Mouse (Mus musculus) forebrain, postnatal 0 days (tissue): ENCODE results near the gene Ctsf. TPM values are rescaled to one million over a fixed set of nuclear protein-coding genes. Genes with fewer than 3 reads are reported as not detected.

Experiments
- ATAC-seq: fragments of 200-750 bp; cut with Nextera tagmentation; 2 replicates; pipeline ENCODE4 v1.8.0; 2017; ENCODE audit warnings: mild to moderate bottlenecking, moderate library complexity
- DNase-seq: peaks from one replicate; pipeline ENCODE4 v3.0.0-alpha.2; 2015
- H3K27ac ChIP-seq: fragments of 300-500 bp; sonication (generic); 2 replicates; pipeline ENCODE4 v1.5.1; 2014; ENCODE audit warnings: low read depth, mild to moderate bottlenecking, antibody characterized with exemption, low read length, moderate library complexity, mixed read lengths
- H3K27me3 ChIP-seq: fragments of 300-500 bp; sonication (generic); 2 replicates; pipeline ENCODE4 v1.6.1; 2014; ENCODE audit warnings: mild to moderate bottlenecking, low read length, mixed read lengths; ENCODE audit not compliant: insufficient read depth
- H3K36me3 ChIP-seq: fragments of 300-500 bp; sonication (generic); 2 replicates; pipeline ENCODE4 v1.6.1; 2014; ENCODE audit warnings: mild to moderate bottlenecking, moderate library complexity; ENCODE audit not compliant: insufficient read depth
- H3K4me1 ChIP-seq: fragments of 300-500 bp; sonication (generic); 2 replicates; pipeline ENCODE4 v1.6.1; 2014; ENCODE audit warnings: antibody characterized with exemption; ENCODE audit not compliant: insufficient read depth
- H3K4me2 ChIP-seq: fragments of 300-500 bp; sonication (generic); 2 replicates; pipeline ENCODE4 v1.6.1; 2014; ENCODE audit warnings: low read depth, mild to moderate bottlenecking, moderate library complexity
- H3K4me3 ChIP-seq: fragments of 300-500 bp; sonication (generic); 2 replicates; pipeline ENCODE4 v1.5.1; 2014; ENCODE audit warnings: low read depth, low read length, mixed read lengths
- H3K9ac ChIP-seq: fragments of 300-500 bp; sonication (generic); 2 replicates; pipeline ENCODE4 v1.6.1; 2014; ENCODE audit warnings: mild to moderate bottlenecking
- H3K9me3 ChIP-seq: fragments of 300-500 bp; sonication (generic); 2 replicates; pipeline ENCODE4 v1.6.1; 2016; ENCODE audit warnings: low read length
- CTCF ChIP-seq: sonication (generic); IDR thresholded peaks from 2 replicates; pipeline ENCODE4 v1.5.1; 2016; ENCODE audit warnings: antibody characterized with exemption, control low read depth, low read depth
- WGBS: fragments of 180-500 bp; shearing (Covaris S2); extraction: QIAGEN DNeasy Blood & Tissue Kit; methylation state at CpG from one replicate; pipeline ENCODE4 v1.1.7; 2014; 5-methylcytosine and 5-hydroxymethylcytosine counted together
- polyA plus RNA-seq: library from polyadenylated mRNA; unstranded; fragments of >200 nt; fragmentation: Nextera tagmentation; extraction: Ambion mirVana; gene quantifications from 2 replicates; pipeline ENCODE4 v1.2.1, GENCODE M21; 2015
- total RNA-seq: library from RNA; depleted of rRNA; stranded (reverse); fragments of >200 nt; gene quantifications from 2 replicates; pipeline ENCODE4 v1.2.3, GENCODE M21; 2014

Ctsf gene
- total and polyA plus RNA-seq, 2 experiments from 2014 or later: 79.4 to 117 TPM

DNA sequence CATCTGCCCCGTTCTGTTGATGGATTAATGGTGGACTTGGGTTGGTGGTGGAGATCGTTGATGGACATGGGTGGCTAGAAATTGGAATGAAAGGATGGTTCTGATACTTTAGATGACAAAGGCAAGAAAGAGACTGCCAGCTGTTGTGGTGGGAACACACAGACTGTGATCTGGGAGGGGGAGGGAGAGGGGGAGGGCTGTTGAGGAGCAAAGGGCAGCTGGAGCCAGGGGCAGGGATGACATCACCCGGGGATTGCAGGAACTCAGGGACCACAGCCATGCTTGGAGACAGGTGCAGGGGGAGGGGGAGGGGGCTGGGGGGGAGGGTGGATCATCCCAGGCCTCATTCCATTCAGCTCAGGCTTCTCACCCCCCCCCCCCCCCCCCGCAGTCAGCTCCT lies 21.3 kb downstream of the Ctsf start:
- DNase-seq: no peak
- Histone ChIP-seq H3K27me3 (no peaks in the 10 kb centered on the region), H3K4me3 (no peak overlapping the region), H3K4me1 (no peaks in the 10 kb centered on the region), H3K27ac (no peak overlapping the region), H3K36me3 (no peaks in the 10 kb centered on the region), H3K4me2 (no peak overlapping the region), H3K9me3 (no peaks in the 10 kb centered on the region), H3K9ac (no peak overlapping the region)
- WGBS: 69% methylated on average over 4 of the region's 4 CpGs
- ATAC-seq: no peak
- TF ChIP-seq CTCF: no peak

DNA sequence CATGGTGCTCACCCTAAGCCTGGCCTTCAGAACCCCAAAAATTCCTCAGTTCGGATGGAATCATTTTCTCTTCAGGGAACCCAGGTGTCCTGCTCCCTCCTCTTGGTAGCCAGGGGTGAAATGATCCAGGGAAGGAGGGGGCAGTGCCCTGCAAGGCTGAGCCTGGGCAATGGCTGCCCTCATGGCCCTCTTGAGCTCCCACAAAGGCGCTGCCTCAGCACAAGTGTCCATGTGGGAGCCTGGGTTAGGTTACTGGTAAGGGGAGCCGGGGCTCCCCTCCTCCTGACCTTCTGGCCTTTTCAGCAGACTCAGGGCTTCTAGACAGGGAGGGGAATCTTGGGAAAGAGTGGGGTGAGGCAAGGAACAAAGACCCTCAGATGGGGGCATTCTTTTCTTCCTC lies 21.8 kb downstream of the Ctsf start:
- 76% methylated on average over 3 of the region's 3 CpGs for WGBS

DNA sequence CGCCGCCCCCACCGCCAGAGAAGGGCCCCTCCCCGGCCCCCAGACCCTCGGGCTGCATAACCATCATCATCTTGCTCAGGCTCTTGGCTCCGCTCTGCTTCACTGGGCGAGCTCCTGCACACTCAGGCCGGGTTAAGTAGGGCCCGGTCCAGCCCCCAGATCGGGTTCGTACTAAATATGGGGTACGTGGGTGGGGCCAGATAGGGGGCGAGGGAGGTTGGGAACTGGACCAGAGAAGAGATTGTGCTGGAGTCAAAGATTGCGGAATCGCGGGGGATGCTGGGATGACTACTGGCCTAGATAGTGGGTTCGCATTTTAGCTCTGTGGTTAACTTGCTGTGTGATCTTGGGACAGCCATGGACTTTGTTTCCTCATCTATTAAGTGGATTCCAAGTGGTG lies 22.9 kb downstream of the Ctsf start, which contains the start of gene Actn3:
Gene Actn3, minus strand, starts transcription at position 125 of the 400 bp plus-strand sequence.
- H3K9ac ChIP-seq: peak within 1 kb of the TSS; percentile 74
- no peaks in the 10 kb centered on the region for H3K4me1 ChIP-seq
- H3K27me3 ChIP-seq: no peaks in the 10 kb centered on the region
- DNase-seq: no peak
- H3K4me2 ChIP-seq: peak within 1 kb of the TSS; percentile 80
- no peak; the same call in 1 of the 2 replicates for ATAC-seq
- peak within 1 kb of the TSS; percentile 72 for H3K27ac ChIP-seq
- no peaks in the 10 kb centered on the region for H3K36me3 ChIP-seq
- no peak for TF ChIP-seq CTCF
- WGBS: 5% methylated on average over 17 of the region's 17 CpGs
- H3K9me3 ChIP-seq: no peaks in the 10 kb centered on the region
- H3K4me3 ChIP-seq: peak within 1 kb of the TSS; percentile 82

More for the DNA sequence above, 21.8 kb downstream of the Ctsf start:
- no peak for ATAC-seq
- no peak overlapping the region for H3K4me2 ChIP-seq
- TF ChIP-seq CTCF: no peak
- H3K9me3 ChIP-seq: no peaks in the 10 kb centered on the region
- H3K4me3 ChIP-seq: no peak overlapping the region
- H3K36me3 ChIP-seq: no peaks in the 10 kb centered on the region
- no peak for DNase-seq
- H3K4me1 ChIP-seq: no peaks in the 10 kb centered on the region
- no peaks in the 10 kb centered on the region for H3K27me3 ChIP-seq
- H3K27ac ChIP-seq: no peak overlapping the region
- no peak overlapping the region for H3K9ac ChIP-seq

DNA sequence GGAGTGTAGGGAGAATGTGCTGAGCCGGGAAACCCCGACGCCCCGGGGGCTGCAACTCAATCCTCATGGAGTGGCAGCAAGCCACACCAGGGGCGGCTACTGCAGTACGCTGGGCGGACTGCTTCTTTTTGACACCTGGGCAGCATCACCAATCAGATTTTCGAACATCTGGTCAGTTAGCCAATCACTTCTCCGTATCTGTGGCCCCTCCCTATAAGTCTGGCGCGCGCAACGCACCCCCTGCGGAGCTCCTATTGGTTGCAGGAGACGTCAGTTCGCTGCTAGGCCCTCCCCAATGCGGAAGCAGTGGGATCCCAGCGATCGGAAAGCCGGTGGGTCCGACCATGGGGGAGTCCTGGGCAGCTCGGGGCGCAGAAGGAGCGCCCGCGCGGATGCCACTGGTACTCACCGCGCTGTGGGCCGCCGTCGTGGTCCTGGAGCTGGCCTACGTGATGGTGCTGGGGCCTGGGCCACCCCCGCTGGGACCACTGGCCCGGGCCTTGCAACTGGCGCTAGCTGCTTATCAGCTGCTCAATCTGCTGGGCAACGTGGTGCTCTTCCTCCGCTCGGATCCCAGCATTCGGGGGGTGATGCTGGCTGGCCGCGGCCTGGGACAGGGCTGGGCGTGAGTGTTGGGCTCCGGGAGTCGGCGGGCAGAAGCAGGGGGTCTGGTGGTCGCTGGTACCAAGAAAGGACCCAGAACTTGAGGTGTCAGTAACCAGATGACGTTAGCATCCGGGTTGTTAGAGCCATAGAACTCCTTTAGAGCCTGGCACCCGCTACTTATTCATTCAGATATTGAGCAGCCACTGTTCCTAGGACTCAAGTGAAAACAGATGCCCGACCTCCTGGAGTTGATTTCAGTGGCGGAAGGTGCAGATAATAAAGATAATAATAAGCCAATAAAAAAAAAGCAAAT lies 23.7 kb downstream of the Ctsf start, which contains the start of gene Zdhhc24:
Gene Zdhhc24, plus strand, starts transcription at position 264 of the 919 bp plus-strand sequence.
- peak; percentile 97 for DNase-seq
- under 1% methylated on average over 52 of the region's 52 CpGs for WGBS
- no peak for TF ChIP-seq CTCF
- Histone ChIP-seq H3K4me2 (peak within 1 kb of the TSS; percentile 80), H3K9ac (peak within 1 kb of the TSS; percentile 74), H3K4me3 (peak within 1 kb of the TSS; percentile 82), H3K27me3 (no peaks in the 10 kb centered on the region), H3K27ac (peak within 1 kb of the TSS; percentile 72), H3K9me3 (no peaks in the 10 kb centered on the region), H3K36me3 (no peaks in the 10 kb centered on the region), H3K4me1 (no peaks in the 10 kb centered on the region)
- ATAC-seq: peak; percentile 99

DNA sequence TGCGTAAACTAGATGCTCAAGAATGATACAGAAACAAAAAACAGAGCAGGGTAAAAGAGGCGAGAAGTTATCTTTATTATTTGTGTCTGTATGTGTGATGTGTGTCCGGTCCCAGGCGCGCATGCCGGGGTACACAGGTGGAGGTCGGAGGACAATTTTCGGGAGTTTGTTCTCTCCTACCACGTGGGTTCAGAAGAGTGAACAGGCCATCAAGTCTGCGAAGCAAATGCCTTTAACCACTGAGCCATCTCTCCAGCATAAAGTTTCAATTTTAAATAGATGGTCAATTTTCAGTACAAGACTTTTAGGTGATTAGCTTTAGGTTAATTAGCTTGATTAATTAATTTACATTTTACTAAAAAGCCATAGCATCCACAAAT lies 24.4 kb downstream of the Ctsf start:
- Histone ChIP-seq H3K9ac (peak overlapping the region; percentile 74), H3K4me3 (peak overlapping the region; percentile 82), H3K4me1 (no peaks in the 10 kb centered on the region), H3K4me2 (peak overlapping the region; percentile 80), H3K9me3 (no peaks in the 10 kb centered on the region), H3K27me3 (no peaks in the 10 kb centered on the region), H3K27ac (peak overlapping the region; percentile 72; the same call in 1 of the 2 replicates), H3K36me3 (peaks cover 3% of the 10 kb centered on the region; the same call in 1 of the 2 replicates)
- ATAC-seq (no peak), DNase-seq (no peak)
- TF ChIP-seq CTCF: no peak
- WGBS: 63% methylated on average over 10 of the region's 10 CpGs

DNA sequence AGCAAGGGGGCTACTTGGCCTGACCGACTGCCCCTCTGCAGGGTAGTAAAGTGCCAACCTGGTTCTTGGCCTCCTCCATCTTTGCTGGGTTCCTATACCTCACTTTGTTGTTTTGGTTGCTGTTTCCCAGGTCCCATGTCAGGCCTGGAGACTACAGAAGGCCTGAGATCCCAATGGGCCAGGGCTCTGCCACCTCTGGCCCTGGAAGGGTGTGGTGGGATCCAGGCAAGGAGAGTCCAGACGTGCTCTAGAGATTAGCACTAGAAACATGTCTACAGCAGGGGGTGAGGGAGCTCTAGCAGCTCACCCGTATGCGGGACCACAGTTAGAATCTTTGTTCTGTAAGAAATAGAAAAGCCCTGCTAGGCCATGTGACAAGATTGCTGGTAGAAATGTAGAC lies 29.0 kb downstream of the Ctsf start:
- ATAC-seq: no peak
- Histone ChIP-seq H3K9ac (no peak overlapping the region), H3K9me3 (no peaks in the 10 kb centered on the region), H3K36me3 (peaks cover 3% of the 10 kb centered on the region; the same call in 1 of the 2 replicates), H3K4me2 (no peak overlapping the region), H3K4me3 (no peak overlapping the region), H3K4me1 (no peaks in the 10 kb centered on the region), H3K27me3 (no peaks in the 10 kb centered on the region), H3K27ac (no peak overlapping the region)
- no peak for DNase-seq
- WGBS: 80% methylated on average over 4 of the region's 4 CpGs
- no peak for TF ChIP-seq CTCF

DNA sequence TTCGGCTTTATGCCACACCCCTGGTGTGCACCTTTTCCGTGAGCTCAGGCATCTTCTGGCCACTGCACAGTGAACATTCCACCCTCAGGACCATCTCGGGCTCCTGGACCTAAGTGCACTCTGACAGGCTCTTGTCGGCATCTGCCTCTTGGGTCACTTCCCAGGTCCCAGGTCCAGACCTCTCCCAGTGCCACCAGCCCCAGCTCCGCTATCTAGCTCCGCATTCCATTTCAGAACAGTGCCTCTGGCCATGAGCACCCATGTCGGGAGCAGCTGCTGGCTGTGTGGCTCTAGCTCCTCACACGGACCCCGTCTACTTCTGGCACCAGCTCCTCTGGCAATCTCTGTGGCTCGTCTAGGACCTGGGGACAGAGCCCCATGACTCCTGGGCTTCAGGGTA lies 34.9 kb downstream of the Ctsf start:
- ATAC-seq (no peak), DNase-seq (no peak)
- Histone ChIP-seq H3K9me3 (no peaks in the 10 kb centered on the region), H3K9ac (no peak overlapping the region), H3K4me2 (no peak overlapping the region), H3K27me3 (no peaks in the 10 kb centered on the region), H3K36me3 (peaks cover 50% of the 10 kb centered on the region), H3K27ac (no peak overlapping the region), H3K4me1 (no peaks in the 10 kb centered on the region), H3K4me3 (no peak overlapping the region)
- 91% methylated on average over 10 of the region's 10 CpGs for WGBS
- no peak for TF ChIP-seq CTCF
